Mouse (Mus musculus) lung, adult 18-20 months (tissue): Measurements from ENCODE around the gene Fcgr3.
"Not testable (repeated sequence)": the region's sequence is repeated elsewhere in the genome, so short reads cannot be mapped to it uniquely, and the experiment has no call there.

ENCODE experiments used
- DNase-seq, 2 experiments: peaks; one replicate each; pipeline ENCODE4 v3.0.0; 2022; ENCODE audit warnings: mixed read lengths in 2 of 2

The Fcgr3 gene

DNA sequence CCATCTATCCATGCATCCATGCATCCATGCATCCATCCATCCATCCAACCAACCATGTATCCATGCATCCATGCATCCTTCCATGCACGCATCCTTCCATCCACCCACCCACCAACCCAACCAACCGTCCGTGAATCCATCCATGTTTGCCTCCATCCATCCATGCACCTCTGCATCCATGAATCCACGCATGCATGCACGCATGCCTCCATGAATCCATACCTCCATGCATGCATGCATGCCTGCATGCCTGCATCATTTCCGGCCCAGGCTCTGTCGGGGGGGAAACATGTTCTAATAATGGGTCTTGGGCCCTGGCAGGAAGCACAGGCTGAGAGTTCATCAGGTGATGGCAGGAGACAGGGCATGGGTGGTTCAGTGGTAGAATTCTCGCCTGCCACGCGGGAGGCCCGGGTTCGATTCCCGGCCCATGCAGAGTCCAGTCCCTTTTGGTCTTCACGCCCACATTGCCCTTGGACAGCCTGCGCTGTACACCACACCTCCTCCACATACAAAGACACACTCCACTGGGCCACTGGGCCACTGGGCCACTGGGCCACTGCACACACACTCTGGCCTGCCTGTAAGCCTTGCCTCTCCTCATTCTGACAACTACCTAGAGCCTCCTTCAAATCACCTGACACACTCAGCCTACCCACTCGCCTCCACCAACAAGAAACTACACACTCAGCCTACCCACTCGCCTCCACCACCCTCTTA, 16.9 kb upstream of the Fcgr3 start:
- not testable (repeated sequence) for DNase-seq

DNA sequence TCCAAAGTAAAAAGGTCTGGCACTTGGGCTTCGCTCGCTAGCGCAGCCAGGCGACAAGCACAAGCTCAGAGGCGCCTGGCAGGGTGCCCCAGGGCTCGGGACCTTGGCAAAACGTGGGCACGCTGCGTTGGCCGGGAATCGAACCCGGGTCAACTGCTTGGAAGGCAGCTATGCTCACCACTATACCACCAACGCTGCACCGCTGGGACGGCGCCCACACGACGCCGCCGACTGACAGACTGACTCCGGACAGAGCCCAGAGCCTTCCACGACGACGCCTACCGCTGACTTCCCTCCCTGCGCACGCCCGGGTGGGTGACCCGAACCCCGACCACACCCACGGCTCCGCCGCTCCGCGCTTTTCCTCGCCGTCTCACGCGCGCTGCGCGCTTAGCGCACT, 15.1 kb upstream of the Fcgr3 start:
- not testable (repeated sequence) for DNase-seq

- DNase-seq, result not testable (repeated sequence)
Measured at GRCm38 (mm10) chr1:171079345-171079744, 14.6 kb upstream of the Fcgr3 start.

- not testable (repeated sequence) for DNase-seq
Measured at GRCm38 (mm10) chr1:171078419-171078818, 13.7 kb upstream of the Fcgr3 start.

GRCm38 (mm10) chr1:171077955-171078354, 13.2 kb upstream of the Fcgr3 start:
- DNase-seq, result peak; percentile 46 to 50

DNA sequence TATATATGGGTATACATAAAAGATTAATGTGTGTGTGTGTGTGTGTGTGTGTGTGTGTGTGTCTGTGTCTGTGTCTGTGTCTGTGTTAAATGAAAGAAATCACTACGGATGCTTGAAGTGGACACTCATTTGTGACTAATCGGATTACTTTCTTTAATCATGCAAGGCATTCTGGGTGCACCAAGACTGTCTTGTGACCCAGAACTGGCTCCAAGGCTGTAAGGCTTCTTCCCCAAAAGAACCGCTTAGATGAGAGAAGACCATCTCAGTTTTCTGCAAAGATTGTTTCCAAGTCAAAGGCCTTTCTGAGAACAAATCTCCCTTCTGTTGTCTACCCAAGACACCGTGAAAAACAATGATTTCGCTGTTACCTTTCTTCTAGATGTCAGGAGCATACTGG, 12.5 kb upstream of the Fcgr3 start:
- not testable (repeated sequence) for DNase-seq

DNA sequence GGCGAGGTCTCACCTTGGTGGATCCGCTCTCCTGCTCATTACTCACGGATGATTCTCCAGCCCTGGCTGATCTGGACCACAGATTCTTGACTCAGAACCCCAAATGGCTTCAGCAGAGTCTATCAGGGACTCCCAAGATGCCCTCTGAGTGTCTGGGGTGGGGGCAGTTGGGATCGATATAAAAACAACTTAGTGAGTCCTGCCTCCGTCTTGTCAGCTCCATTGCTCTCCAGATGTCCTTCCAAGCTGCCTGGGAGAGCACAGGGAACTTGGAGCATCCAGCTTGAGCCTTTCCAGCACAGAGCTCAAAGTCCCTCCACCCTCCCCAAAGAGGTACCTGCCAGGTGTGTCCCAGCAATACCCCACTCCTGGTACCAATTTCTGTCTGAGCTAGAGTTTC, 11.4 kb upstream of the Fcgr3 start:
- not testable (repeated sequence) for DNase-seq

DNA sequence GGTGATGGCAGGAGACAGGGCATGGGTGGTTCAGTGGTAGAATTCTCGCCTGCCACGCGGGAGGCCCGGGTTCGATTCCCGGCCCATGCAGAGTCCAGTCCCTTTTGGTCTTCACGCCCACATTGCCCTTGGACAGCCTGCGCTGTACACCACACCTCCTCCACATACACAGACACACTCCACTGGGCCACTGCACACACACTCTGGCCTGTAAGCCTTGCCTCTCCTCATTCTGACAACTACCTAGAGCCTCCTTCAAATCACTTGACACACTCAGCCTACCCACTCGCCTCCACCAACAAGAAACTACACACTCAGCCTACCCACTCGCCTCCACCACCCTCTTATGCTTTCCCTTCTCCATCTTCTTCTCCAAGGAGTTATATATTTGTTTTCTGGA, 9.5 kb upstream of the Fcgr3 start:
- not testable (repeated sequence) for DNase-seq

- DNase-seq, result not testable (repeated sequence)
Measured at GRCm38 (mm10) chr1:171072217-171072616, 7.5 kb upstream of the Fcgr3 start.

DNA sequence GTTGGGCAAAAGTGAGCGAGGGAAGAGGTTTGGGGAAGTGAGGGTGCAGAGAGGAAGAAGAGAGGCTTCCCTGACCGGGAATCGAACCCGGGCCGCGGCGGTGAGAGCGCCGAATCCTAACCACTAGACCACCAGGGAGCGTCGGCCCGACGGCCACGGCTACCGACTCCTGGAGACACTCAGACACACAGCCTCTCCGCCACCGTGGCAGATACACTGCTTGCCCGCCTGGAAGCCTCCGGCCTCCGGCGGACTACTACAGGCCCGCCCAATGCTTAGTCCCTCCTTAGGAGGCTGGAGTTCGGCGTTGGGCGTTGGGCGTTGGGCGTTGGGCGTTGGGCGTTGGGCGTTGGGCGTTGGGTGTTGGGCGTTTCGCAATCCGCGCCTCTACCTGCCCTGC, 7.0 kb upstream of the Fcgr3 start:
- not testable (repeated sequence) for DNase-seq

- not testable (repeated sequence) for DNase-seq
Measured at GRCm38 (mm10) chr1:171070879-171071278, 6.1 kb upstream of the Fcgr3 start.

- DNase-seq, result not testable (repeated sequence)
Measured at GRCm38 (mm10) chr1:171069508-171069907, 4.8 kb upstream of the Fcgr3 start.

DNA sequence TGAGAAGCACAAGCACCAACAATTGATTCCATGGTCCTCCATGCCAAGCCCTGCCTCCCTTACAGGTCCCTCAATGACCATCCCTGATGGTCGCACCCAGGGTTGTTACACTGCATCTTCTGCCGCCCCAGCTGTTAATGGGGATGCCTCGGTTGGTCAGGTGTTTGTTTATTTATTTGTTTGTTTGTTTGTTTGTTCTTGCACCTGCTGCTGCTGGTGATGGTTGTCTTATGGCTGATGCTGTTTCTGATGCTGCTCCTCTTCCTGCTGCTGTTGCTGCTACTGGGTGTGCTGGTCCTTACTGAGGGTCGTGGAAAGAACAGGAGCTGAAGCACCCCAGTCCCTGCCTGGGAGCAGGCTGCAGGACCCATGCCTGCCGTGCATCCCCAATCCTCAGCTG, 3.2 kb upstream of the Fcgr3 start:
- DNase-seq, result not testable (repeated sequence)

DNA sequence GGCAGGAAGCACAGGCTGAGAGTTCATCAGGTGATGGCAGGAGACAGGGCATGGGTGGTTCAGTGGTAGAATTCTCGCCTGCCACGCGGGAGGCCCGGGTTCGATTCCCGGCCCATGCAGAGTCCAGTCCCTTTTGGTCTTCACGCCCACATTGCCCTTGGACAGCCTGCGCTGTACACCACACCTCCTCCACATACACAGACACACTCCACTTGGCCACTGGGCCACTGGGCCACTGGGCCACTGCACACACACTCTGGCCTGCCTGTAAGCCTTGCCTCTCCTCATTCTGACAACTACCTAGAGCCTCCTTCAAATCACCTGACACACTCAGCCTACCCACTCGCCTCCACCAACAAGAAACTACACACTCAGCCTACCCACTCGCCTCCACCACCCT, 1.8 kb upstream of the Fcgr3 start:
- not testable (repeated sequence) for DNase-seq

- DNase-seq, result not testable (repeated sequence)
Measured at GRCm38 (mm10) chr1:171065768-171066167, 1.0 kb upstream of the Fcgr3 start.

GRCm38 (mm10) chr1:171065243-171065587, 480 bp upstream of the Fcgr3 start:
- peak; percentile 37 to 38 for DNase-seq

- DNase-seq, result peak in 1 of 2 experiments; percentile 48
Measured at GRCm38 (mm10) chr1:171063569-171064490, 905 bp downstream of the Fcgr3 start.

- DNase-seq, result no peak
Measured at GRCm38 (mm10) chr1:171061566-171061965, 3.2 kb downstream of the Fcgr3 start.

- no peak for DNase-seq
Measured at GRCm38 (mm10) chr1:171060392-171060791, 4.3 kb downstream of the Fcgr3 start.

DNA sequence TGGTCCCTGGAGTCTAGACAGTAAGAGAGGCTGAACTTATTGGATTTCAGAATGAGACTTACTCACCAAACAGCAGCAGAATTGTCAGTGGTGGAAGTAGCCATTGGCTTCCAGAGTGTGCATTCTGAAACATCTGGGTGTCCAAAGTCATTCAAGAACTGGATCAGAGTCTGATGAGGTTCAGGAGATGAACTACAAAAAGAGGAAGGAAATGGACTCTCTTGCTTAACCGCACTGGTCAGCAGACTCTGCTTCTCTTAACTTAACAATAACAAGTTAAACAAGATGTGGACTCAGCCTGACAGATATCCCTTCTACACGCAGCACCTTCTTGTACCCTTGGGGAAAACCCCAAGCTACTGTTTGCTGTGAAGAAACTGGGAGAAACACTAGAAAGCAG, 5.5 kb downstream of the Fcgr3 start:
- no peak for DNase-seq

DNA sequence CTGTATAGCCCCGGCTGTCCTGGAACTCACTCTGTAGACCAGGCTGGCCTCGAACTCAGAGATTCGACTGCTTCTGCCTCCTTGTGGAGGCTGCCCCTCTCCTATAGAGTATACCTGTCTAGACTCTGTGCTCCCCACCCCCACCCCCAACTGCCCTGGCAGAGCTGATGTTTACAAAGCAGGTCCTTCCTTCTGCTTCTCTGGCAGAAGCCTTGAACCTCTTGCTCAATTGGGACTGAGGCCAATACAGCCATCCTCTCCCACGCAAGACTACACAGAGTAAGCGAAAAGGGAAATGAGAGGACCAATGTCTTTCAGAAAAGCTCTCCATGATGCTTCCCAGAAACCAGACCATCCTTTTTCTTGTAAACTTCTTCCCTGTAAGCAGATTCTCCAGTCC, 7.5 kb downstream of the Fcgr3 start:
- DNase-seq, result peak in 1 of 2 experiments; percentile 42

- no peak for DNase-seq
Measured at GRCm38 (mm10) chr1:171053305-171053704, 11.4 kb downstream of the Fcgr3 start.

DNA sequence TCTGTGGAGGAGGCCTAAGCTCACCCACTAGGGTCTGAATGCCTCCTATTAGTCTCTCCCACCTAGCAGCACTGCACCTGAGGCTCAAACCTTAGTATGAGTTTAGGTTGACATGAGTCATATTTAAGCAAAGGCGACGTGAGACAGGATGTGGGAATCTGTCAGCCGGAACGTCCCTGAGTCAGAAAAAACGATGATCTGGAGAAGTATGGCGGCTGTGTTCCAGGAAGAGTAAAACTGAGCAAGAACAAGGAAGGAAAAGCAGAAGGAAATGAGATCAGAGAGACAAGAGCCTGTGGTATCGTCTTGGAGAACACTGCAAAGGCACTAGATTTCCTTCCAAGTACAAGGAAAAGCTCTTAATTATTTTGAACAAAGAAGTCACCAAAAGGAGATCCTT, 14.0 kb downstream of the Fcgr3 start:
- DNase-seq, result no peak

GRCm38 (mm10) chr1:171049263-171049662, 15.5 kb downstream of the Fcgr3 start:
- DNase-seq, result no peak
